Mouse (Mus musculus): Measurements from ENCODE around the gene Plch2. TPM values are rescaled to one million over a fixed set of nuclear protein-coding genes. Genes with fewer than 3 reads are reported as not detected.
A peak's percentile ranks its signal among the peaks of the same experiment; 100 is the strongest.

The Plch2 gene
- total RNA-seq, 2 experiments from 2014 or later, result 76.2 to 81.5 TPM

DNA sequence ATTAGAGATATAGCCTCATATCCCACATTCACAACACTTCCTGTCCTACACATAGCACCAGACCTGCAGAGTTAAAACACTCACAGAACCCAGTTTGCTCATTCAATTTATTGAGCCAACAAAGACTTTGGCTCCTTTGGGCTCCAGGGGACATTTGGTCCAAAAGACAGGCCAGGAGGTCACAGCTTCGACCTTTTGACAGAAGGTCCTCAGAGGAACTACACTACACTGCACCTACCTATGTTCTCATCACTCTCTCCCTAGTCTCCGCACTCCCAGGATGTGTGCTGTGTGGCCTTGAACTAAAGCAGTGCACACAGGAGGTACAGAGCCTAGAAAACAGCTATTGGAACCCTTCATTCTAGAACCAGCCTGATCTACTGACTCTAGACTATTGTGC, 19.2 kb upstream of the Plch2 start:
- intact Hi-C loops (cut with DNase I), result no loop called here
- no peak for DNase-seq (ENCODE audit: low spot score in 2 of 2)

DNA sequence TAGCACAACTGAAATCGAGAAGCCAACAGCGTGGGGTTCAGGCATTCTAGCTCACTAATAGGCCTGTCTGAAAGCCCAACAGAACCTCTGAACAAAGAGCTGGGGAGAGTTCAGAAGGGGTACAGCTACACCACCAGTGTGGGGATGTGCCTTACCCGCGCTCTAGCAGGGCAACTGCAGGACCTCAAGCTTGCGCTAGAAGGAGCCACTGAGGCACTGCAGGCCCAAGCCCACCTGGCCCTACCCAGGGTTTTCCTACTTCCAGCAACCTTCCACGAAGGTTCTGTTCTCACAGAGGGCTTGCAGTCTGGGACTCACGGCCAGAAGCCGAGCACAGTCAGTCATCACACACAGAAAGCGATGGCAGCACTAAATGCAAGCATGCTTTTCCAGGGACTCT, 18.6 kb upstream of the Plch2 start:
- intact Hi-C loops (cut with DNase I), result no loop called here
- no peak for DNase-seq (ENCODE audit: low spot score in 2 of 2)

DNA sequence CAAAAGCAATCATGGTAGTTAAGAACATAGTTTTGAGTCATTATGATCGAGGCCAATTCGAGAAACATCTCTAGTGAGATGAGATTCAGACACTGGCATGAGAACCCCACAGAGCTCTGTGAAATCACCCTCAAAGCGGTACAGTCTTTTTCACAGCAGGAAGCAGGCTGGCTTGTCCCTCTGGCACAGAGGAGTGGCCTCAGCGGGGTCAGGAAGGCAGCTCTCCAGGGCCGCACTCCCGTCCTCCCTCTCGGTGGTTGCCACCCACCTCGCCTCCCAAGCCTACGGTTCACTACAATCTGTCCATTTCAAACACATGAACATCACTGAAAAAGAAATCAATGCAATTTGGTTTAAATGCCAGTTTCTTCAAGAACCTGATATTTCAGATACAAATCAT, 17.8 kb upstream of the Plch2 start:
- intact Hi-C loops (cut with DNase I), result no loop called here
- DNase-seq (ENCODE audit: low spot score in 2 of 2), result no peak

DNA sequence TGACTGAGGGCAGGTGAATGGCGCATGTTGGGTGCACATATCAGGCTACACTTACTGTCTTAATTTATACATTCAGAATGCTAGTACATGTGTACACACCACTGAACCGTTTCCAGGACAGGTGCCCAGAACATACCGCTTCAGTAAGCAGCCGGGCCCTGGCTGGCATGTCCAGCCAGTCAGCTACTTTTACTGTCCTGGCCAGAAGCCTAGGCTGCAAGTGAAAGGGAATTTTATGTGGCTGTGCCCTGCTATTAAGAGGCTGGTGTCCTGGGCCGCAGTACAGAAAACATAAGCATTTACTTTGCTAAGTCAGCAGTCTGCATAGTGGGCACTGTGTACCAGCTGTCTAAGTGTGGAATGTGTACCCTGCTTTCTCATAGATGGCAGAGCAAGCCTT, 14.3 kb upstream of the Plch2 start:
- intact Hi-C loops (cut with DNase I), result no loop called here
- no peak for DNase-seq (ENCODE audit: low spot score in 2 of 2)

DNA sequence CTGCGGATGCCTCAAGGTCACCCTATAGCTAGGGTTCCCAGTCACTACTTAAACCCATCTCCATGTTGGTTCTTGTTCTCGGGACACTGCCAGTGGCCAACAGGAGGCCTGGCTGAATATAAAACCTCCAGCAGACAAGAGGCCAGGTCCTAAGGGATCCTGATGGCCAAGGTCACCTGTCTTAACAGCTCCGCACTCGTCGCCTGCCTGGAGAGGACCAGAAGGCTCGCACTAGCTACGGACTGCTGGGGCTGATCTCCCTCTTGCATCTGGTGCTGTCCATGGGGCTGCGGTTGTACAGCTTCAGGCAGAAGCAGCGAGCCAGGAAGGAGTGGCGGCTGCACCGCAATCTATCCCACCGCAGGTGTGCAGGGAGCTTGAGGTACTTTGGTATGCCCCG, 13.6 kb upstream of the Plch2 start:
- intact Hi-C loops (cut with DNase I), result no loop called here
- DNase-seq (ENCODE audit: low spot score in 2 of 2), result no peak

DNA sequence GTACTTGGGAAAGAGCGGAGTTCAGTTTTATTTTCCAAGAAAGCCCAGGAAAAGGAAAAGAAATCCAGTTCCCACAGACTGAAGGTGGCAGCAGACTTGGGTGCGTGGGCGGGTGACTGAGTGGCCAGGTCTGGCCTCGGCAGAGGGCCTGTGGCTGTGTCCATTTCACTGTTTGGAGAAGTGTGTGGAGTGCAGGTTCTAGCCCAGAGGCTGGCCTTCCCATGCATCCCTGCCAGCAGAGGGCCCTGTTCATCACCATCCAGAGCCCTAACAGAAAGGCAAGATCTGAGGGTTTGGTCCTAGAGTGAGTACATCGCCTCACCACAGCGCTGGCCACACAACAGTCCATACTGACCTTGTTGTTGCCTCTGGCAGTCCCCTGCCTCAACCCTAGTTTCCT, 12.6 kb upstream of the Plch2 start:
- DNase-seq (ENCODE audit: low spot score in 2 of 2), result peak; percentile 36 to 50
- intact Hi-C loops (cut with DNase I), result no loop called here

DNA sequence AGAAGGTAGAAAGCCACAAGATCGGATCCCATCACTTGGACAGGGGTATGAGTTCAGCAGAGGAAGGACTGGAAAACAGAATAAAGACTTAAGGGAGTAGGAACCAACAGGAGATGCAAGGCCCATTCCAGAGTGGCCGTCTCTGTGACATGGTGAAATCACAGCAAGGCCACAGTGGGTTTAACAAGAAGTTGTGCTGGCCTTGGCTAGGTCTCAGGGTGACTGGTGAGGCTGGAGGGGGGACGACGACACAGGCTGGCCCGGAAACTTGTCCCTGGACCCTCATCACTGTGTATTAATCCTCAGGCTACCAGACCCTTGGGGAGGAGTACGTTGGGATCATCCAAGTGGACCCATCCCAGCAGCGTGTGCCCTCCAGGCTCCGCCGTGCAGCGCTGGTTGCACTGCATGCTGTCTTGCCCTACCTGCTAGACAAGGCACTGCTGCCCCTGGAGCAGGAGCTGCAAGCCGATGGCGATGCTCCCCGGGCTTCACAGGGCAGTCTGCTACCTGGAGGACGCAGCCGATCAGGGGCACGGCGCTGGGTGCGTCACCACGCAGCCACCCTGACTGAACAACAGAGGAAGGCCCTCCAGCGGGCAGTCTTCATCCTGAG, 11.9 kb upstream of the Plch2 start:
- DNase-seq (ENCODE audit: low spot score in 2 of 2), result no peak
- intact Hi-C loops (cut with DNase I), result no loop called here

DNA sequence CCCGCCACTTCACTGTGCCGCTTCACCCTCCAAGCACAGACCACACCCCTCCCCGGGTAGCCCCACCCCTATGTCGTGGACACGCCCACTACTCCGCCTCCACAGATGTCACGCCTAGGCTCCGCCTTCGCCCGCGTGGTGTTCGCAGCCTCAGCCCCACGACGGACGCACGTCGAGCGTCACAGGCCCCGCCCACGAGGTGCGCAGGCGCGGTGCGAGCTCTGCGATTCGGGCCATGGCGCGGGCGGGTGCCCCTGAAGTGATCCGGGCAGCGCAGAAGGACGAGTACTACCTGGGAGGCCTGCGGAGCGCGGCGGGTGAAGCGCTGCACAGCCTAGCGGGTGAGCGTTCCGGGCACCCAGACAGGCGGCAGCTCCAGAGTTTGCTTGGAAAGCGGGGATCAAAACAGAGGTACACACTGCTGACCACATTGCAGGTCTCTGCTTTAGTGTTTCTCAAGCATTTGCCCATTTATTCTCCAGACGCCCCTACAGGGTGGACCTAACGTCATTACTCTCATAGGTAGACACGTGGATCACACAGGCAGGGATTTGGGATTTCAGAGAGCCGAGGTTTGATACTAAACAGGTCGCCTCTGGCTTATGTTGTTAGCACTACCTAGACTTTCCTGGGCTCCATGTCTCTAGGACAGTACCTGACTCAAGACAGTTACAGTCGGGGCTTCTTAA, 10.4 kb upstream of the Plch2 start, which contains the start of gene Pex10:
Gene Pex10, plus strand, starts transcription at position 183 of the 689 bp plus-strand sequence.
- peak; percentile 96 to 98 for DNase-seq (ENCODE audit: low spot score in 2 of 2)
- intact Hi-C loops (cut with DNase I), result loop anchor here (1.0 kb wide), 3 partner anchors 86 to 189 kb away; partner anchors contain the start of gene Pank4

DNA sequence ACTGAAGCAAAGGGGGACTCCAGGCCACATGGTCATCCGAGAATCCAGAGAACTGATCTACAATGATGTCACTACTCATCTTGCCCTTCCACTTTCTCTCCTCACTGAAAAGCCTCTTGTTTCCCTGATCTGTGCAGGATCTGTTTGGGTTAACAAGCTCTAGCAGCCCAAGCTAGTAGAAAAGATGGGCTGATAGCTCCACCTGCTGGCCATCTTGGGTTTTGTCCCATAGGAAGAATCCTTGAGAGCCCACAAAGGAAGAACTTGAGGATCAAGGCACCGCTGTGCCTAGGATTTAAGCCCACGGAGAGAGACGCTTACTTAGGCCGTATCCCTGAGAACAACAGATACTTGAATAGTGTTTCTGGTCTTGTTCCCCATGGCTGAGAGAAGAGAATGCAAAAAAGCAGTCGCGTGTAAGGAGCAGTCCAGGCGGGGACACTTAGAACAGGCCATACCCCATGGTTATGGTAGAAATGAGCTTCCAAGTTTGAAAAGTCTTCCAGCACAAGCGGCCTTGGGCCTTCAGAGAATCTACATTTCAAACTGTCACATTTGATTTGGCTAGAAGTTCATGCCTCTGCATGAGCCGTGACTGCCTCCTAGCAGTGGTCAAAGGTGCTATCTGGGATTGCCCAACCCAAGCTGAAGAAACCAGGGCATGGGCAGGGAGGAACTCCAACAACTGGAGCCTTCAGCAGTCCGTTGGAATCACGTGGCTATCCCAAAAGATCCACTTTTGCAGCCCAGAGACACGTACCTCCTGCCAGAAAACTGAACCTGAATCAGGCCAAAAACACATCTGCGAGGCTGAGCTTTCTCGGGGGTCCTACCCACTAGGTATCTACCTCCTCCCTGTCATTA, 9.6 kb upstream of the Plch2 start:
- intact Hi-C loops (cut with DNase I), result loop anchor here (1.0 kb wide), 3 partner anchors 85 to 188 kb away; partner anchors contain the start of gene Pank4
- DNase-seq (ENCODE audit: low spot score in 2 of 2), result peak; percentile 90 to 97

DNA sequence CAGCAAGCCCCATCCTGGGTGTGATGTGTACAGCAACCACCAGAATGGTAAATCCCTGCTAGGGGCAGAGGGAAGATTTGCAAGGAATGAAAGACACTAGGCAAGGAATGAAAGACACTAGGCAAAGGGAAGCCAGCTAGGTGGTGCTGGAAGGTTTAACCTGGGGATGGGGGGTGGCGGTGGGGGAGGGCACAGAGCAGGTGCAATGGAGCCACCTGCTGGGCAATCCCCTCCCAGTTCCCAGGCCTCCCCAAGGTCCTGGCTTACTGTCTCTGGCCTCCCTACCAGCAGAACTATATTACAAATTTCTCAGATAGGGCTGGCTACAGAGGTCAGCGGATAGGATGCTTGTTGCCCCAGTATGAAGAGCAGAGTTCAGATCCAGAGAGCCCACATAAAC, 7.9 kb upstream of the Plch2 start:
- DNase-seq (ENCODE audit: low spot score in 2 of 2), result no peak
- intact Hi-C loops (cut with DNase I), result no loop called here

DNA sequence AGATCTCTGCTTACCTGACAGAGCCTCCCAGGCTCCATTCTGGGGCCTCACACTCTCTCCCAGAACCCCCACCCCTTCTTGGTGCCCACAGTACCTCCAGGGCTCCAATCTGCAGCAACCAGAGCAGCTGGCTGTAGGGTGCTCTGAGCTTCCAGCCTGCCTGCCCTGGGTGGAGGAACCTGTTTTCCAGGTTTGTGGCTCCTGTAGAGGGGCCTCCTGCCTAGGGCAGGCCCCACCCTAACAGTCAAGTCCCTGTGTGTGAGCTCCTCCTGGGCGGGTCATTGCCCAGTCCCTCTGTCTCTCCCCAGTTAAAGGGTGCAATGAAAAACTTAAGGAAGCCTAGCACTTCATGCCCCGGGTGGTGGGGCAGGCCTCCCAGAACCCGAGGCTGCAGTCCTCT, 7.3 kb upstream of the Plch2 start:
- no peak for DNase-seq (ENCODE audit: low spot score in 2 of 2)
- intact Hi-C loops (cut with DNase I), result no loop called here

DNA sequence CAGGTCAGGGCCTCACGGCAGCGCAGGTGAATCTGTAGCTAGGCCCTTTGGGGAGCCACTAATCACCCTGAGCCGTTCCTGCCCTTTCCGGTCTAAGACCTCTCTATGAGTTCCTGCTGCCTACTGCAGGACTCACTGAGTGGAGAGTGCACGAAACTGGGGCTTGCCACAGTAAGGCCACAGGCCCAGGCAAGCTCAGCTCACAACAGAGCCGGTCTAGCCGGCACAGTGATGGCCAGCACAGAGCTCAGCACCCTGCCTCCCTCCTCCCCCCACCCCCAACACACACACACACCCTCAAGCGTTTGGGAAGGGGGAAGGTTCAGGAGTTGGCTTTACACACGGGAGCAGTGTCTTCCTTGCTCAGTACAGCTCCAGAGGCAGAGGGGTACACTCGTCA, 1.7 kb upstream of the Plch2 start:
- intact Hi-C loops (cut with DNase I), result no loop called here
- DNase-seq (ENCODE audit: low spot score in 2 of 2), result no peak

DNA sequence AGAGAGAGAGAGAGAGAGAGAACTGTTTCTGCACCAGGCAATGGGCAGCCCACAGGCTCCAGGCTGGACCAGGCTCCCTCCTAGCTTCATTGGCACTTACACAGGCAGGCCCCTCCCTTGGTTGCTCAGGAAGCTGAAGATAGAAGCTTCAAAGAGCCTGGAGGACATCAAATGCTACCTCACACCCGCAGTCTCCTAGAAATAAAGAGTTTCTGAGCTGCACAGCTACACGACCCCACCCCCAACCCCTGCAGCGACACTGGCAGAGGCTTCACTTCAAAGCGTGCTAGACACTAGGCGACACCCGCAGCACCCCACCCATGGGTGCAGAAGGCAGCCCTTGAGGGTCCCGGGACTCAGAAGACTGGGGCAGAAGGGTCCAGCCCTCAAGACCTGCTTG, 6.5 kb downstream of the Plch2 start:
- intact Hi-C loops (cut with DNase I), result loop anchor here (5.0 kb wide), 1 partner anchor 33 kb away; no protein-coding TSS in a partner anchor
- DNase-seq (ENCODE audit: low spot score in 2 of 2), result no peak

DNA sequence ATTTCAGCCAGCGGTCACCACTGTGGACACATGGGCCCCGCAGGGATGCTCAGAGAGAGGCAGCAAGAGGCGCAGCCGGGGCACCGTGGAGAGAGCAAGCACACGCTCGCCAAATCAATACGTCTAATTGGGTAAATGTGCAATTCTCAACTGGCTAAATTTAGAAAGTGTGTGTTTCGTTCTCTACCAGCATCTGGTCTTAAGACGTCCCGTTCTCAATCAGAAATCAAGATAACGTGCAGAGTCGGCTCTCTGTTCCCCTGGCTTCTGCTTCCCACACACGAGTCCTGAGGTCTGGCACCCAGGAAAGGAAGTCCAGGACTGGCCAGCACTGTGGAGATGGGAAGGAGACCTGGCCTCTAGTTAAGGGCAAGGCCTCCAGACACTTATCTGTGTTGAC, 9.9 kb downstream of the Plch2 start:
- intact Hi-C loops (cut with DNase I), result no loop called here

DNA sequence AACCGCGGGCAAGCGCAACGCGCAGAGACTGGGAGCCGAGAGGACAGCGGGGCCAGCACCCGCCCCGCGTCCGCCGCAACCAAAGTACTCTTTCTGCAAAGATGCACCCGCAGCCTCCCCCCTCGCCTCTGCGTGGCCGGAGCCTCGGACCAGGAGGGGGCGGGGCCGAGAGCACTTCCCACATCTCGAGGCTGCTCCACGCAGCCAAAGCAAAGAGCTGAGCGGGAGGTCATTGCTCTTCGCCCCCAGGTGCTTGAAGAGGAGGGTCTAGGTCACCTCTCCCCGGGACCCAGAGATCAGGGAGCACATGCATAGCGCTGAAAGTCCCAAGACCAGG, 13.3 kb downstream of the Plch2 start:
- DNase-seq (ENCODE audit: low spot score in 2 of 2), result no peak
- intact Hi-C loops (cut with DNase I), result no loop called here

More for the DNA sequence above, 9.9 kb downstream of the Plch2 start:
- DNase-seq (ENCODE audit: low spot score in 2 of 2), result no peak

DNA sequence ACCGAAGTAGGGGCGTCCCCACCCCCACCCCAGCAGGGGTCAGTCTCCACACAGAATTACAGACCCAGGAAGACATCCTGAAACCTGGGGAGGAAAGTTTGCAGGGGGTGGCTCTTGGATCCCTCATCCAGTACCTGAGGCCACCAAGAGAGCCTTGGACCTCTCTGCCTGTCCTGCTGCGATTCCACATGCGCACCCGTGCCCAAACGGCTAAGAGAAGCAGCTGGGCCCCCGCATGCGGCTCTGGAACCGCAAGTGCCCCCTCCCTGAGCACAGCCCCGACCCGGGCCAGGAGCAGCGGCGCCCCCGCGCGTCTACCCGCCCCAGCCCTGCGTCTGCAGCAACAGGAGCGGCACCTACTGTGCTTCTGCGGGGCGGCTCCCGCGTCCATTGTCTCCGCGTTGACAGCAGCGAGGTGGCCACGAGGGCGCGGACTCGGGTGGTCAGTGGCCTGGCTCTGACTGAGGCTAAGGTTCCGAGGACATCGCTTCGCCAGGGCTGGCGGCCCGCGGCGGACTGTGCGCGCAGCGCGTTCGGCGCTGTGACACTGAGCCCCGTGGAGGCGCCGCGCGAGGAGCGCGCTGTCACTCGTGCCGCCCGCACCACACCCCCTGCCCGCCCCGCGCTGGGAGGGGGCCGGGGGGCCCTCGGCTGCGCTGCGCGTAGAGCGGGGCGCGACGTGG, 13.8 kb downstream of the Plch2 start:
- intact Hi-C loops (cut with DNase I), result no loop called here
- DNase-seq (ENCODE audit: low spot score in 2 of 2), result peak in 1 of 2 experiments; percentile 53

DNA sequence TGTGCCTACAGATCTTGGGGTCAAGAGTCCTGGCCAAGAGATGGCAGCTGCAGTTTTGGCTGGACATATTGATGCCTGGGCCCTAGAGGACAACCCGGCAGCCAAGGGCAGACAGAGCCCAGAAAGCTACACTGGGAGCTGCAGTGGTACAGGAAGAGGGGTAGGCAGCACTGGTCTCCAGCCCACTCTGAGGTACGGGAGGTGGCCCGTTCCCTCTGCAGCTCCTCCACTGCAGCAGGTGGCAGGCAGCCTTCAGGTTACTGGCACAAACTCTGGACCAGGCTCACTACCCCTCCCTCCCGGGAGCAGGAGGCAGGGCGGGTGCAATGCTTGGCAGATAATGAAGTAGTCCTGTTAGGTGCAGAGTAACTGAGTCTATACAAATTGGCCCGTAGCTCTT, 15.9 kb downstream of the Plch2 start:
- intact Hi-C loops (cut with DNase I), result no loop called here
- no peak for DNase-seq (ENCODE audit: low spot score in 2 of 2)

DNA sequence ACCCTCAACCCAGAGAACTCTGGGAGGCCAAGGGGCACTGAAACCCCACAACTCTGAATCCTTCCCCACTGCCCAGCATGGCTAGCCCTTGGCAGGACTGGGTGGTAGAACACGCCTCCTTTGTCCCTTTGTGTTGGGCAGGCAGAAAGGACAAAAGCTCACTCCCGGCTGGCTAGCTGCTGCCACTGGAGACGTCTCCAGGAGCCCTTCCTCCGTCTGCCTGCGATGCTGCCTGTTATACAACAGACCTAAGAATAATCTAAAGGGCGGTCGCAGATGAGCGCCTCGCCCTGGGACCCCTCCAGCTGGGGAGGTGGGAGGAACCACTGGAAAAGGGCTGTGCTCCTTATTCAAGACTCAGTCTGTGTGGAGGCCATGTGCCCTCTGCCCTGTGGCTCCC, 16.4 kb downstream of the Plch2 start:
- intact Hi-C loops (cut with DNase I), result no loop called here
- DNase-seq (ENCODE audit: low spot score in 2 of 2), result peak; percentile 64 to 73

DNA sequence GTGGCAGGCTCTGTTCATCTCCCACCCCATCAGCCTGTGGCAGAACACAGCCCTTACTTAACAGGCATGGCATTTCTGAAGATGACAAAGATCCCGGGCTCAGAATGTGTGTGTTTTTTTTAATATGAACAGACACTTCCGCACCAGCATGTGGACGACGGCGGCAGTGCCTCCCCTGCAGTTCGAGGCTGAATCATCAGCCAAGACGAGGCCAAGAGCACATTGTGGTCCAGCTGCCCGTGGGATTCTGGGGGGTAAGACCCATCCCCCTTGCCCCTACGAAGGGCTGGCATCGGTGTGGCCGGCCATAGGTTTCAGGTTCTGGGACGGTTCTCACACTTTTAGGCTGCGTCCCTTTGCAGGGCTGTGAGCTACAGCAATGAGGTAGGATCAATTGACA, 21.8 kb downstream of the Plch2 start:
- intact Hi-C loops (cut with DNase I), result no loop called here
- peak in 1 of 2 experiments; percentile 62 for DNase-seq (ENCODE audit: low spot score in 2 of 2)

DNA sequence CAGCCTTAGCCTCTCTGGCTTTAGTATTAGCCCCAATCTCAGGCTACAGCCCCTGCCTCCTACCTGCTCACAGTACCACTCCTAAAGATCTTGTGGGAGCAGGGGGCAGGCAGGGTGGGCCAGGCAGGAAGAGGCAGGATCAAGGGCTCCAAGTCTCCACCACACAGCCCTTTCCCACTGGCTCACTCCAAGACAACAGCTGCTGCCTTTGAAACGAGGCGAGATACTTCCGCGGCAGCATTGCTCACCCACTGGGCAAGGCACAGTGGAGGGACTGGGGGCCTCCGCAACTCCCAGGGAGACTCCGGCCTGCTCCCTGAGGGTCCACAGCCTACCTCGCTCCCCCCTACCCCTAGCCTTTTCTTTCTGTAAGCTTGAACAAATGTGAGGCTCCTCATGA, 22.4 kb downstream of the Plch2 start:
- intact Hi-C loops (cut with DNase I), result no loop called here

More for the DNA sequence above, 22.4 kb downstream of the Plch2 start:
- DNase-seq (ENCODE audit: low spot score in 2 of 2), result no peak
